Mouse (Mus musculus) embryo, embryonic 11.5 days (tissue): Measurements from ENCODE around the gene Spag9.
A peak's percentile ranks its signal among the peaks of the same experiment; 100 is the strongest.
"Not testable (repeated sequence)": the region's sequence is repeated elsewhere in the genome, so short reads cannot be mapped to it uniquely, and the experiment has no call there.

ENCODE experiments used
- DNase-seq: peaks from one replicate; pipeline ENCODE4 v3.0.0-alpha.2; 2012; ENCODE audit warnings: low read depth, low spot score

The Spag9 gene

GRCm38 (mm10) chr11:93986298-93986697 lies 9.6 kb upstream of the Spag9 start:
- DNase-seq: no peak

GRCm38 (mm10) chr11:93987026-93987425 lies 8.9 kb upstream of the Spag9 start:
- DNase-seq: no peak

DNA sequence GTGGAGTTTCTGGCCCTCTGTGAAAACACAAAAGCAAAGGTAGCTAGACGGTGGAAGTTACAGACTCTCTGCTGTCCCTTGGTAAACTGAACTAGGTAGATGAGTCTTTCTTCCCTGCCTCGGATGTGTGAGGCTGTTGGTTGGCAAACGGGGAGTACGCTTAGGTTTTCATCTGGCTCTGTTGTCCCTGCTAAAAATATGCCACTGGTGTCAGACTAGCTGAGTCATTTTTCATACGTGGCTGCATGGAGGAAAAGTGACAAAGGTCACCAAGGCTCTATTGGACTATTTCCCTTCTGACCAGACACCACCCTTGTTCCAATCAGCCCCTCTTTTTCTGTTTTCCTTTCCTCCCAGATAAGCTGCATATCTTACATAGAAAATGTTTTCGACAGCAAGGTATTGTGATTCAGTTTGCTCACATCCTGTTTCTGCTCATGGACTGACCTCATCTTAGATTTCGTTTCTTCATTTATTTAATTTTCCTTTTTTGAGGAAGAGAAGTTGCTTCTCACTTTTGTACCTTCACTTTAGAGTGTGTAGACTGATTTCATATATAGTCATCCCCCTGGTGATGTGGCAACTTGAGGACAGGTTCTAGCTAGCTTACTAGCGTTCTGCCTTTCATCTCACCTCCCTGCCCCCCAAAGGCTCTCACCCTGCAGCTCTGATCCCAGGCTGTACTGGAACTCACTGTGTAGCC lies 8.1 kb upstream of the Spag9 start:
- no peak for DNase-seq

DNA sequence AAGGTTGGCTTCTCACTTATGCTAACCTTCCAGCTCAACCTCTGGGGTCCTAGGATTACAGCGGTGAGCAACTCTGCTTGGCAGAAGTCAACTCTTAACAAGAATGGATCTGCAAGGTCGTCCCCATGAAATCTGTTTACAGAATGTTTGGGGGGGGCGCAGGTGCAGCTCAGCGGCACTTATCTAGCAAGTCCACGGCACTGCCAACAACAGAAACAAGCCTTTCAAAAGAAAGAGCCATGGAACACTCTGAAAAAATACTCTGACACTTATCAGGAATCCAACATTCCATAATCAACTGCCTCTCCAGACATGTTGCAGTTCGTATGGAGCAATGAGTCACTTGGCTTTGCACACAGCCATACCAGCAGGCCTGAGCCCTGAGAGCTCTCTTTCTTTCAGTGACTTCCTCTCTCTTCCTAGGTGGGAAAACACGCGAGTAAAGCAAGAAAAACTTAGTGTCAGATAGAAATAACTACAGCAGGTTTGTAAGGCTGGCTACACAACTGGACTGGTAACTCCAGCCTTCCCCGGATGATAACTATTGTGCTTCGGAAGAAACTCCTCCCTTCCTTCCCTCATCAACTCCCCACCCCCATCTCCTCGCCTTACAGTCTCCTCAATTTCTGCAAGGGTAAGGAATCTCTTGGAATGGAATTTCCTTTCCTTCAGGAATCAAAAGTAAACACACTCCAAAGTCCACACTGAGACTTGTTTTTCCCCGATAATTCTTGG lies 7.4 kb upstream of the Spag9 start:
- DNase-seq: no peak

DNA sequence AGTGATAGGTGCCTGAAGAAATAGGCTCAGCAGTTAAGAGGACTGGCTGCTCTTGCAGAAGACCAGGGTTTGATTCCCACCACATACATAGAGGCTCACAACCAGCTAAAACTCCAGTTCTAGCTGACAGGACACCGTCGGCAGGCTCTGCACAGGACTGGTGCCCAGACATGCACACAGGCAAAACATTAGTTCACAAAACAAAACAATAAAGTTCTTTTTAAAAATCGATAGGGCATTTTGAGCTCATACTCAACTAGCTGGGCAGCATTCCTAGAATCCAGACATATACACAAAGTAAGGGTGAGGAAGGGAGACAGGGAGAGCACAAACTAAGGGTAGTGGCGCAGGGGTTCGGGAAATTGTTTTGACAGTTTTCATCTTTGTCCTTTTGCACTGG lies 1.4 kb upstream of the Spag9 start:
- DNase-seq: no peak

GRCm38 (mm10) chr11:93995111-93995719 lies 676 bp upstream of the Spag9 start:
- DNase-seq: peak; percentile 22

GRCm38 (mm10) chr11:93996306-93997140 lies 632 bp downstream of the Spag9 start:
- peak; percentile 44 for DNase-seq

DNA sequence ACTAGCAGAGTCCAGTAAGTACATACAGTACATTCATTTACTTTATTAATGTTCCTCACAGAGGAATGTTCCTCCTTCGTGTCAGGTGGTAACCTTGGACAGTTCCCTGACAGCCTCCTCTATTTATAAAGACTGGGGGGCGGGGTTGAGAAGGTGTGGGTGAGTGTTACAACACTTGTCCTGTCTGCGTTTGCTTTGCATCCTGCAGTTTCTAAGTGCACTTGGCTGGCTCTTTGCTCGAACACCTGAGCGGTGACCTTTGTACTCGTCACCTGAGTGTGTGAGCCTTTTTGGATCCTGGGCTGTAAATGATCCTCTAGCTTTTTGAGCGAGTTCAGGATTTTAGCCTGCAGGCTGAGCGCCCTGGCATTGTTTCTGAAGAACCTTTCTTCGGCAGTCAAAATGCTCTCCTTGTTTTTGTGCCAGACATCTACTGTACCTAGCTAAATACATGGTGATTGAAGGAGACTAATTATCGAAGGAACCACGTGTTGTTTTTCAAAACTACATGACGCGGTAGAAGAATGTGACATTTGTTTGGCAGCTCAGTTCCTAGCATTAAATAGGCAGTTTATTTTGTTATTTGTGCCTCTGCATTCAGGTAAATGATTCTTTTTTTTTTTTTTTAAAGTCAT lies 1.4 kb downstream of the Spag9 start:
- no peak for DNase-seq

DNA sequence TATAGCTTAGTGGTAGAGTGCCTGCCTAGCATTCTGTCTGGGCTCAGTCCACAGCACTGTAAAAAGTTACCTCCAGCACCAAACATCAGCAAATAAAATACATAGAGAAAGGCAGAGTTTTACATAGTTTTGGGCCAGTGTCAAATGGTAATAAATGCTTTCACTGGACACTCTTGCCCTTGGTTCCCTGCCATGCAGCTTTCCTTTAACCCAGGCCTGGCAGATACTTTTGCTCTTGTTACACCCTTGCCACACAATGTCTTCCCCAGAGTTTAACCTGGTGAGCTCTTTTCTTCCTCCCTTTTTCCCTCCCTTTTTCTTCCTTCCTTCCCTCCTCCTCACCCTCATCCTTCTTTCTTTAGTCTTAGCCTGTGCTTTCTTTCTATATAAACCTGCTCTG lies 3.4 kb downstream of the Spag9 start:
- DNase-seq: no peak

DNA sequence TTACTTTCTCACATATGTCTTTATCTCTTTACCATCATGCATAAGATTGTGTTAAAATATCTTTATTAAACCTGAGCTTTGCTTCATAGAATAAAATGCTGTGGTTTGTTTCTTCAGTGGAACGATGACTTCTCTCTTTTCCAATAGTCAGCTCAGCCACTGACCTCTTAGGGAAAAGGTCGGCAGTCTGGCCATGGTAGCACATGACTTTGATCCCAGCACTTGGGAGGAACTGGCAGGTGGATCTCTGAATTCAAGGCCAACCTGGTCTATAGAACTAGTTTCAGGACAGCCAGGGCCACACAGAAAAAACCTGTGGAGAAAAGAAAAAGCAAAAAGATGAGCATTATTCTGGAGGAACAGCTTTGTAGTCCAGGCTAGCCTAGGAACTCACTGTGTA lies 7.5 kb downstream of the Spag9 start:
- no peak for DNase-seq

- DNase-seq: no peak
Observed at GRCm38 (mm10) chr11:94019091-94019490, 23.2 kb downstream of the Spag9 start.

GRCm38 (mm10) chr11:94020403-94020802 lies 24.5 kb downstream of the Spag9 start:
- DNase-seq: no peak

- no peak for DNase-seq
Observed at GRCm38 (mm10) chr11:94026289-94026688, 30.4 kb downstream of the Spag9 start.

DNA sequence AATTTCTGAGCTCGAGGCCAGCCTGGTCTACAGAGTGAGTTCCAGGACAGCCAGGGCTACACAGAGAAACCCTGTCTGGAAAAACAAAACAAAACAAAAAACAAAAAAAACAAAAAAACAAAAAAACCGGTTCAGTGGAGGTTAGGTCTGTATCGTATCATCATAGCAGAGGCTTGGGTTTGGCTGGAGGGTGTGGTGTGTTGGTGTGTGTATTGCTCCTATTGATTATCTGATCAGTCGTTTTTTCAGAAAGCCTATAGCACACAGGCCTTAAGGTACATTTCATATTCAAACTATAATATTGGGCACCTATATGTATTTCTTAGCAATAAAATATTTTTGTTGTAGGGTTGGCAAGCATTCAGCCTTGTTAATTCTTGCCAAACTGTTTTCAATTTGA lies 36.2 kb downstream of the Spag9 start:
- no peak for DNase-seq

DNA sequence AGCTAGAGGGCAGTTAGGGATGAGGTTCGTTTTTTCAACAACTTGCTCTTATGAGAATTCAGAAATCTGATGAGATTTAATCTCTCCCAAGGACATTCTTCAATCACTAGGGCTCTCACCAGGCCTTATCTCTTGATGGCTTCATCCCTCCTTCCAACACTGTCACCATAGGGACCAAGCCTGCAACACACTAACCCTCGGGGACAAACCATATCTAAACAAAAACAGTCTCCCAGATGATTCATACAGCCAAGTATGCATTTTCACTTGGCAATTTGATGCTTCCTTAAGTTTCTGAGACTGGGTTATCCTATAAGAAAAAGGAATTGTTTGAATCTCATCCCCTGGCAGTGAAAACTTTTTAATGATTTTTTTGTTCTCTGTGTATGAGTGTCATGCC lies 37.1 kb downstream of the Spag9 start:
- DNase-seq: no peak

DNA sequence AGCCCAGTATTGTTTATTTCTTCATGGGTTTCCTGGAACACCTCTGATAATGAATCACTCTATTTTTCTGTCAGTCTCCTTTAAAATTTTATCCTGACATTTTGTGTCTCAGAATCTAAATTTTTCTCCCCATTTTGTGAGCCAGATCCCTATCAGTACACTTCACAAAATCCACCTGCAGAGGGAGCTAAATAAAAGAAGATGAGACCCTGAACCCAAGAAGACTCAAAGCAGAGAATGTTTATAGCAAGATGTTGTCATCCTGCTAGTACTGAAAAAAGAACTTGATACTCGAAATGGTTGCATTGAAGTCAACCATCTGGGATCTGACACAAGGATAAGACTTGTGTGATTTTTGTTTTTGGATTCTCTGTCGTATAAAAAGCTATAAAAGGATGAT lies 40.1 kb downstream of the Spag9 start:
- DNase-seq: no peak

DNA sequence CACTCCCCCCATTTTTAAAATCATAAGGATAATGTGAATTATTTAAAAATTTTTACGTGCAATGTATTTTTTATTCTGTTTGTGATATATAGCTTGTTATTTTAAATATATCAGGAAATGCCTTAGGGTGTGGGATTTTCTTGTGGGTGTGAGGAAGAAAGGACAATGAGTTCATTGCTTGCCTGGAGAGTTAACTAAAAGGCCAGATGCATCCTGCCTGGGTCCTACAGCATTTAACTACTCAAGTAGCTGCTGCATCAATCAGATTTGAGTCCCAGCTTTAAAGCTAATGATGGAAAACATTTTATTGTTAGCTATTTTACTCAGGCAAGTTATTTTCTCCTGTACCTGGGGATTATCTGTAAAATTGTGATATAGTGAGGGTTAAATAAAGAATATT lies 45.6 kb downstream of the Spag9 start:
- no peak for DNase-seq

DNA sequence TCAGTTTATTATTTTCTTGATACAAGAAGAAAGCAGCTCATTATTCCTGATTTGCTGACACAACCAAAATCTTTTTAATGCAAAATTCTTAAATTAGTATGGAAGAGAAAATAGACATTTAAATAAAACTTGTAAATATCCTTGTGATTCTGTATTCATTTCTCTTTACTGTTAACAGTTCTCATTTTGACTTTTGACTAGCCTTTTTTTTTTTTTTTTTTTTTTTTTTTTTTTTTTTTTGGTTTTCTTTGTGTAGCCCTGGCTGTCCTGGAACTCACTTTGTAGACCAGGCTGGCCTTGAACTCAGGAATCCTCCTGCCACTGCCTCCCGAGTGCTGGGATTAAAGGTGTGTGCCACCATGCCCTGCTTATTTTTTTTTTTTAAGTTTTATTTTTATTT lies 46.4 kb downstream of the Spag9 start:
- not testable (repeated sequence) for DNase-seq

DNA sequence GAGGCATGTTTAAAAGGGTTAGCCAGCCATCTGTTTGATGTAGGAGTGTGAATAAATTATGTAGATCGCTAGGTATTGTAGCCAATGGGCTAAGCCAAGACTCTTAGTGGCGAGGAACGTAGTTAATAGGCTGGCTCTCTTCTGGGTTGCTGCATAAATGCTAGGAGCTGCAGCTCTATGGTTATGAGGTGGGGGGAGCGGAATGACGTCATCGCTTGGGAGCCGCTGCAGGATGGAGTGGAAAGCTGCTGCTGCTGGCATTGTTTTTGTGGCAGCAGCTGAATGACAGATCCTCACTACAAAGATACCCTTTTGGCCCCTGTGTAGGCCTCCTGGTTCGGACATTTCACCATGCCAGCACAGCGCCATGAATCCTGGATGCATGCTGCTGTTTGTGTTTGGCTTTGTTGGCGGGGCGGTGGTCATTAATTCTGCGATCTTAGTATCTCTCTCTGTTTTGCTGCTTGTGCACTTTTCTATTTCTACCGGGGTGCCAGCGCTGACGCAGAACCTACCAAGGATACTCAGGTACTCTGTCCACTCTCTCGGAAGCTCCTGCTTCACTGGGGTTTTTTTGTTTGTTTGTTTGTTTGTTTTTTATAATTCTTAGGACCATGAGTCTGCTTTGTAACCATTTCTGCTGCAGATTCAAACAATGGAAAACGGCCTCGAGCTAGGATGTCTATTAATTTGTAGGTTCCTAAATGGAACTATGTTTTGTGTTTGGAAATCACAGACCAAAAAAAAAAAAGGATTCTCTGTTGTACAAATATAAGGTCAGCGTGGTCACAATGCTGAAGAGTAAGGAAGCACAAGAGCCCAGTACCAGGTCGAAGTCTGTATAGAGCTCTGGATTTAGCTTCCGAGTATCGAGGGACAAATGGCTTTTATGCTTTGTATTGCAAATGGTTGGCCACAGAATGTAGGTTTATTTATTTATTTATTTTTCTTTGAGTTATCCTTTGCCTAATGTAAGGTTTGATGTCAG lies 48.4 kb downstream of the Spag9 start:
- peak; percentile 90 for DNase-seq

GRCm38 (mm10) chr11:94045016-94045415 lies 49.1 kb downstream of the Spag9 start:
- no peak for DNase-seq
